Mouse (Mus musculus) small intestine, adult 2 months (tissue): ENCODE data around the gene Vars2. TPM values are rescaled to one million over a fixed set of nuclear protein-coding genes. Genes with fewer than 3 reads are reported as not detected.

ENCODE experiments used
- H3K27ac ChIP-seq: fragments of 200-500 bp; 2 replicates; pipeline ENCODE4 v1.5.1; 2012; ENCODE audit warnings: low read depth, low read length, control low read depth, inconsistent platforms; ENCODE audit not compliant: insufficient read depth
- H3K27me3 ChIP-seq: fragments of 200-500 bp; 2 replicates; pipeline ENCODE4 v1.6.1; 2012; ENCODE audit warnings: mild to moderate bottlenecking, moderate library complexity, low read length, inconsistent platforms; ENCODE audit not compliant: control insufficient read depth, insufficient read depth
- H3K36me3 ChIP-seq: fragments of 200-500 bp; 2 replicates; pipeline ENCODE4 v1.6.1; 2012; ENCODE audit warnings: mild to moderate bottlenecking, low read length, control low read depth, inconsistent platforms; ENCODE audit not compliant: control insufficient read depth, insufficient read depth
- H3K4me1 ChIP-seq: fragments of 200-500 bp; 2 replicates; pipeline ENCODE4 v1.6.1; 2012; ENCODE audit warnings: low read length, inconsistent platforms, mixed read lengths; ENCODE audit not compliant: control insufficient read depth, insufficient read depth, insufficient read length
- H3K4me3 ChIP-seq: fragments of 200-500 bp; 2 replicates; pipeline ENCODE4 v1.5.1; 2012; ENCODE audit warnings: low read depth, mild to moderate bottlenecking, control low read depth, inconsistent platforms, low read length, moderate library complexity
- CTCF ChIP-seq: fragments of 200-500 bp; IDR thresholded peaks from 2 replicates; pipeline ENCODE4 v1.5.1; 2012; ENCODE audit warnings: low read depth, mild to moderate bottlenecking, control low read depth, inconsistent platforms, low read length, moderate library complexity, mixed read lengths; ENCODE audit not compliant: insufficient replicate concordance, insufficient read length; ENCODE audit errors: extremely low read depth
- POLR2A ChIP-seq: fragments of 200-500 bp; IDR thresholded peaks from 2 replicates; pipeline ENCODE4 v1.6.1; 2012; ENCODE audit warnings: low read depth, mild to moderate bottlenecking, control low read depth, inconsistent platforms, low read length, moderate library complexity
- WGBS: fragments of 180-500 bp; shearing (Covaris S2); methylation state at CpG from one replicate; pipeline ENCODE4 v1.1.7; 2018; 5-methylcytosine and 5-hydroxymethylcytosine counted together
- polyA plus RNA-seq: library from polyadenylated mRNA; depleted of rRNA; stranded (reverse); fragments of >200 nt; gene quantifications from 2 replicates; pipeline ENCODE4 v1.2.3, GENCODE M21; 2012

The Vars2 gene
- polyA plus RNA-seq, 1 experiment: 26.5 TPM

GRCm38 (mm10) chr17:35673416-35674035 is 6.1 kb upstream of the Vars2 start, which contains the start of gene Gtf2h4:
Gtf2h4 (minus strand) TSS chr17:35673739.
- H3K27me3 ChIP-seq: no peaks in the 10 kb centered on the region
- H3K27ac ChIP-seq: no peak within 1 kb of the TSS
- under 1% methylated on average over 23 of the region's 23 CpGs for WGBS
- peaks cover 4% of the 10 kb centered on the region; the same call in 1 of the 2 replicates for H3K4me1 ChIP-seq
- H3K4me3 ChIP-seq: peak within 1 kb of the TSS; percentile 69
- 0 out of 2 replicates have a peak, but pooled peaks cover 1% of the 10 kb centered on the region for H3K36me3 ChIP-seq
- TF ChIP-seq CTCF (no peak), POLR2A (no peak)

GRCm38 (mm10) chr17:35672527-35672926 is 5.1 kb upstream of the Vars2 start:
- no peaks in the 10 kb centered on the region for H3K27me3 ChIP-seq
- WGBS: 83% methylated on average over 6 of the region's 6 CpGs
- H3K27ac ChIP-seq: no peak overlapping the region
- H3K36me3 ChIP-seq: 0 out of 2 replicates have a peak, but pooled peaks cover 1% of the 10 kb centered on the region
- no peak overlapping the region for H3K4me3 ChIP-seq
- no peak for TF ChIP-seq CTCF
- no peak for TF ChIP-seq POLR2A
- peaks cover 8% of the 10 kb centered on the region for H3K4me1 ChIP-seq

- Histone ChIP-seq H3K4me1 (peaks cover 11% of the 10 kb centered on the region), H3K36me3 (0 out of 2 replicates have a peak, but pooled peaks cover 1% of the 10 kb centered on the region), H3K4me3 (no peak overlapping the region), H3K27ac (no peak overlapping the region), H3K27me3 (no peaks in the 10 kb centered on the region)
- no peak for TF ChIP-seq CTCF
- WGBS: 84% methylated on average over 6 of the region's 6 CpGs
Observed at GRCm38 (mm10) chr17:35671846-35672245, 4.5 kb upstream of the Vars2 start.

- TF ChIP-seq CTCF (no peak), POLR2A (no peak)
- Histone ChIP-seq H3K27me3 (no peaks in the 10 kb centered on the region), H3K4me1 (peaks cover 13% of the 10 kb centered on the region), H3K36me3 (0 out of 2 replicates have a peak, but pooled peaks cover 1% of the 10 kb centered on the region), H3K4me3 (no peak overlapping the region), H3K27ac (no peak overlapping the region)
- WGBS: 93% methylated on average over 9 of the region's 9 CpGs
Observed at GRCm38 (mm10) chr17:35669731-35670130, 2.3 kb upstream of the Vars2 start.

GRCm38 (mm10) chr17:35666851-35667256 is 538 bp downstream of the Vars2 start:
- no peaks in the 10 kb centered on the region for H3K27me3 ChIP-seq
- H3K27ac ChIP-seq: peak overlapping the region; percentile 62
- peaks cover 9% of the 10 kb centered on the region for H3K4me1 ChIP-seq
- peak overlapping the region; percentile 93 for H3K4me3 ChIP-seq
- 1% methylated on average over 13 of the region's 13 CpGs for WGBS
- H3K36me3 ChIP-seq: peaks cover 8% of the 10 kb centered on the region
- no peak for TF ChIP-seq CTCF
- TF ChIP-seq POLR2A: no peak

- Histone ChIP-seq H3K36me3 (peaks cover 14% of the 10 kb centered on the region), H3K4me1 (peaks cover 9% of the 10 kb centered on the region), H3K4me3 (no peak overlapping the region), H3K27ac (no peak overlapping the region), H3K27me3 (no peaks in the 10 kb centered on the region)
- 58% methylated on average over 17 of the region's 17 CpGs for WGBS
- TF ChIP-seq CTCF: peak; percentile 58; the same call in 1 of the 2 replicates
- no peak for TF ChIP-seq POLR2A
Observed at GRCm38 (mm10) chr17:35665957-35666515, 1.4 kb downstream of the Vars2 start.

GRCm38 (mm10) chr17:35653086-35653485 is 14.3 kb downstream of the Vars2 start:
- WGBS: 92% methylated on average over 2 of the region's 2 CpGs

GRCm38 (mm10) chr17:35649429-35649828 is 18.0 kb downstream of the Vars2 start:
- Histone ChIP-seq H3K4me3 (no peak overlapping the region), H3K27me3 (no peaks in the 10 kb centered on the region), H3K4me1 (peaks cover 7% of the 10 kb centered on the region; the same call in 1 of the 2 replicates), H3K27ac (no peak overlapping the region), H3K36me3 (no peaks in the 10 kb centered on the region)
- no peak for TF ChIP-seq POLR2A
- no peak for TF ChIP-seq CTCF
- 15% methylated on average over 2 of the region's 2 CpGs for WGBS

More at GRCm38 (mm10) chr17:35653086-35653485, 14.3 kb downstream of the Vars2 start:
- Histone ChIP-seq H3K4me3 (no peak overlapping the region), H3K36me3 (peaks cover 24% of the 10 kb centered on the region), H3K27me3 (no peaks in the 10 kb centered on the region), H3K27ac (no peak overlapping the region), H3K4me1 (peaks cover 7% of the 10 kb centered on the region; the same call in 1 of the 2 replicates)
- no peak for TF ChIP-seq POLR2A
- TF ChIP-seq CTCF: no peak
